Mouse (Mus musculus): ENCODE results near the gene Ankrd31. TPM values are rescaled to one million over a fixed set of nuclear protein-coding genes. Genes with fewer than 3 reads are reported as not detected.
"Not testable (repeated sequence)": the region's sequence is repeated elsewhere in the genome, so short reads cannot be mapped to it uniquely, and the experiment has no call there.

Ankrd31 gene
- total and polyA plus RNA-seq, 3 experiments = not detected

DNA sequence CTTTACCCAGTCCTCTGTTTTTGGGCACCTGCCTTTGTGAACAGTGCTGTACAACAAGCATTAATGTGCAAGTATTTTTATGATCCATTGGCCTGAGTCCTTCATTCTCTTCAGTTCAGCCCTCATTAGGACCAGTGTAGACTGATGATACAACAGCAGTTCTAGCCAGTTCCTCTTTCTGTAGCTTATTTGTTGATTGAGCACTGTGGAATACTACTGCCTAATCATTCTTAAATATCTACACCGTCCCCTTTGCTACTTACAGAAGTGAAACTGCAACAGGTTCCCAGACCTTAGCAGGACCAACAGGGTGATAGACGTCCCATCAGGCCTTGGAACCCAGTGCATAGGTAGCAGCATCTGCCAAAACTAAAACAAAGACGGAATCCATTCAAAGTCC is 163.1 kb downstream of the Ankrd31 start (continued):
- TF ChIP-seq EP300 (IDR thresholded peaks at IDR 0.05; ENCODE audit: low read depth in 1 of 2, low read length in 2 of 2) (no peak), POLR2AphosphoS2 (IDR thresholded peaks at IDR 0.05; ENCODE audit: low read length) (no peak)

- DNase-seq (ENCODE audit: low read depth, low spot score); H3K9me3 ChIP-seq (replicated peaks; ENCODE audit: insufficient read depth, low read length); H3K27me3 ChIP-seq (ENCODE audit: control insufficient read depth in 1 of 2, insufficient read depth in 2 of 2, low read length in 2 of 2); H3K4me1 ChIP-seq (ENCODE audit: control insufficient read depth in 1 of 2, insufficient read depth in 2 of 2, low read length in 2 of 2); H3K4me3 ChIP-seq (ENCODE audit: control insufficient read depth in 1 of 2, insufficient read depth in 1 of 2, low read depth in 2 of 2, low read length in 2 of 2); H3K9ac ChIP-seq (ENCODE audit: control insufficient read depth, low read depth, low read length, poor library complexity, severe bottlenecking); H3K27ac ChIP-seq (ENCODE audit: control insufficient read depth, low read depth, low read length); H3K79me2 ChIP-seq (ENCODE audit: control insufficient read depth, insufficient read depth, low read length, poor library complexity); H3K36me3 ChIP-seq (ENCODE audit: control insufficient read depth in 1 of 2, insufficient read depth in 2 of 2, low read length in 2 of 2): not testable (repeated sequence)
Measured at GRCm38 (mm10) chr13:96923134-96923533, 175.1 kb downstream of the Ankrd31 start.

GRCm38 (mm10) chr13:96923999-96924961 is 176.2 kb downstream of the Ankrd31 start, which contains the start of gene Gcnt4:
Gene Gcnt4, plus strand, starts transcription at chr13:96924689.
- Histone ChIP-seq H3K27me3 (ENCODE audit: control insufficient read depth in 1 of 2, insufficient read depth in 2 of 2, low read length in 2 of 2) (no peaks in the 10 kb centered on the region), H3K9me3 (replicated peaks; ENCODE audit: insufficient read depth, low read length) (no peaks in the 10 kb centered on the region), H3K79me2 (ENCODE audit: control insufficient read depth, insufficient read depth, low read length, poor library complexity) (no peaks in the 10 kb centered on the region), H3K27ac (ENCODE audit: control insufficient read depth, low read depth, low read length) (no peak within 1 kb of the TSS), H3K9ac (ENCODE audit: control insufficient read depth, low read depth, low read length, poor library complexity, severe bottlenecking) (no peak within 1 kb of the TSS), H3K4me3 (ENCODE audit: control insufficient read depth in 1 of 2, insufficient read depth in 1 of 2, low read depth in 2 of 2, low read length in 2 of 2) (no peak within 1 kb of the TSS), H3K36me3 (ENCODE audit: control insufficient read depth in 1 of 2, insufficient read depth in 2 of 2, low read length in 2 of 2) (no peaks in the 10 kb centered on the region), H3K4me1 (ENCODE audit: control insufficient read depth in 1 of 2, insufficient read depth in 2 of 2, low read length in 2 of 2) (no peaks in the 10 kb centered on the region)
- DNase-seq (ENCODE audit: low read depth, low spot score) = no peak
- TF ChIP-seq MYC (IDR thresholded peaks at IDR 0.05; ENCODE audit: low read depth, low read length) = no peak
- TF ChIP-seq ZNF384 (IDR thresholded peaks at IDR 0.05; ENCODE audit: low read depth, low read length) = no peak
- TF ChIP-seq SIN3A (IDR thresholded peaks at IDR 0.05; ENCODE audit: low read length) = no peak
- TF ChIP-seq MYB (IDR thresholded peaks at IDR 0.05; ENCODE audit: low read depth, low read length) = no peak
- no peak for TF ChIP-seq GATA1 (IDR thresholded peaks at IDR 0.05; ENCODE audit: low read depth, low read length)
- TF ChIP-seq GABPA (IDR thresholded peaks at IDR 0.05; ENCODE audit: low read depth, low read length) = no peak
- TF ChIP-seq UBTF (IDR thresholded peaks at IDR 0.05; ENCODE audit: borderline replicate concordance, insufficient read depth, low read depth, low read length) = no peak

GRCm38 (mm10) chr13:96924985-96925745 is 177.1 kb downstream of the Ankrd31 start:
- Histone ChIP-seq H3K36me3 (ENCODE audit: control insufficient read depth in 1 of 2, insufficient read depth in 2 of 2, low read length in 2 of 2) (no peaks in the 10 kb centered on the region), H3K4me1 (ENCODE audit: control insufficient read depth in 1 of 2, insufficient read depth in 2 of 2, low read length in 2 of 2) (no peaks in the 10 kb centered on the region), H3K9me3 (replicated peaks; ENCODE audit: insufficient read depth, low read length) (no peaks in the 10 kb centered on the region), H3K9ac (ENCODE audit: control insufficient read depth, low read depth, low read length, poor library complexity, severe bottlenecking) (no peak overlapping the region), H3K27ac (ENCODE audit: control insufficient read depth, low read depth, low read length) (no peak overlapping the region), H3K27me3 (ENCODE audit: control insufficient read depth in 1 of 2, insufficient read depth in 2 of 2, low read length in 2 of 2) (no peaks in the 10 kb centered on the region), H3K4me3 (ENCODE audit: control insufficient read depth in 1 of 2, insufficient read depth in 1 of 2, low read depth in 2 of 2, low read length in 2 of 2) (no peak overlapping the region), H3K79me2 (ENCODE audit: control insufficient read depth, insufficient read depth, low read length, poor library complexity) (no peaks in the 10 kb centered on the region)
- TF ChIP-seq HCFC1 (IDR thresholded peaks at IDR 0.05; ENCODE audit: low read depth, low read length) (no peak), ELF1 (IDR thresholded peaks at IDR 0.05; ENCODE audit: low read depth, low read length) (no peak), GATA1 (IDR thresholded peaks at IDR 0.05; ENCODE audit: low read depth, low read length) (no peak), USF2 (IDR thresholded peaks at IDR 0.05; ENCODE audit: borderline replicate concordance in 1 of 2, insufficient read depth in 1 of 2, low read depth in 1 of 2, low read length in 2 of 2) (no peak), TAL1 (IDR thresholded peaks at IDR 0.05; ENCODE audit: low read length) (no peak), TBP (IDR thresholded peaks at IDR 0.05; ENCODE audit: low read depth, low read length) (no peak), ZNF384 (IDR thresholded peaks at IDR 0.05; ENCODE audit: low read depth, low read length) (no peak), UBTF (IDR thresholded peaks at IDR 0.05; ENCODE audit: borderline replicate concordance, insufficient read depth, low read depth, low read length) (no peak), MAZ (IDR thresholded peaks at IDR 0.05; ENCODE audit: low read depth, low read length) (no peak), POLR2AphosphoS2 (IDR thresholded peaks at IDR 0.05; ENCODE audit: low read length) (no peak)
- DNase-seq (ENCODE audit: low read depth, low spot score) = no peak

Measured in MEL (cell line).